Mouse (Mus musculus): ENCODE measurements around the gene Olfr552. TPM values are rescaled to one million over a fixed set of nuclear protein-coding genes. Genes with fewer than 3 reads are reported as not detected.

Gene Olfr552
- total RNA-seq (2014; rRNA removed) = not detected in 2 replicates
- polyA plus RNA-seq (2015; fragmentation: Nextera tagmentation; extraction: Ambion mirVana) = not detected in 2 replicates

GRCm38 (mm10) chr7:102597378-102598031 lies at the start of gene Olfr552:
TSS of gene Olfr552 (plus strand) at chr7:102597770.
- Histone ChIP-seq H3K27ac (ENCODE audit: low read depth, low read length) (no peak within 1 kb of the TSS), H3K9ac (replicated peaks; ENCODE audit: low read length, poor library complexity, severe bottlenecking) (no peak within 1 kb of the TSS), H3K9me3 (ENCODE audit: low read length) (no peaks in the 10 kb centered on the region), H3K27me3 (ENCODE audit: insufficient read depth, low read length) (no peaks in the 10 kb centered on the region), H3K4me2 (ENCODE audit: low read depth, low read length, poor library complexity, severe bottlenecking) (no peak within 1 kb of the TSS), H3K4me3 (ENCODE audit: low read depth, low read length) (no peak within 1 kb of the TSS), H3K36me3 (ENCODE audit: insufficient read depth, low read length) (no peaks in the 10 kb centered on the region), H3K4me1 (ENCODE audit: insufficient read depth, low read length) (no peaks in the 10 kb centered on the region)
- TF ChIP-seq CTCF (IDR thresholded peaks at IDR 0.05) = no peak
- no peak for DNase-seq (ENCODE audit: low spot score)
- no peak for ATAC-seq (ENCODE audit: low FRiP score)
- WGBS = 71% methylated on average over 1 of the region's 1 CpGs

GRCm38 (mm10) chr7:102549570-102549969 lies 48.0 kb upstream of the Olfr552 start, which contains the start of gene Olfr549:
TSS of gene Olfr549 (plus strand) at chr7:102549870.
- TF ChIP-seq CTCF (IDR thresholded peaks at IDR 0.05) = no peak
- ATAC-seq (ENCODE audit: low FRiP score) = no peak
- H3K27me3 ChIP-seq (ENCODE audit: insufficient read depth, low read length) = no peaks in the 10 kb centered on the region
- no peak within 1 kb of the TSS for H3K4me2 ChIP-seq (ENCODE audit: low read depth, low read length, poor library complexity, severe bottlenecking)
- H3K27ac ChIP-seq (ENCODE audit: low read depth, low read length) = no peak within 1 kb of the TSS
- no peak for DNase-seq (ENCODE audit: low spot score)
- H3K9me3 ChIP-seq (ENCODE audit: low read length) = no peaks in the 10 kb centered on the region
- no peak within 1 kb of the TSS for H3K9ac ChIP-seq (replicated peaks; ENCODE audit: low read length, poor library complexity, severe bottlenecking)
- H3K4me3 ChIP-seq (ENCODE audit: low read depth, low read length) = no peak within 1 kb of the TSS
- no peaks in the 10 kb centered on the region for H3K4me1 ChIP-seq (ENCODE audit: insufficient read depth, low read length)
- WGBS = 93% methylated on average over 3 of the region's 3 CpGs
- no peaks in the 10 kb centered on the region for H3K36me3 ChIP-seq (ENCODE audit: insufficient read depth, low read length)

- Histone ChIP-seq H3K9me3 (ENCODE audit: low read length) (no peaks in the 10 kb centered on the region), H3K27ac (ENCODE audit: low read depth, low read length) (no peak overlapping the region), H3K9ac (replicated peaks; ENCODE audit: low read length, poor library complexity, severe bottlenecking) (no peak overlapping the region), H3K4me1 (ENCODE audit: insufficient read depth, low read length) (no peaks in the 10 kb centered on the region), H3K36me3 (ENCODE audit: insufficient read depth, low read length) (no peaks in the 10 kb centered on the region), H3K4me3 (ENCODE audit: low read depth, low read length) (no peak overlapping the region), H3K4me2 (ENCODE audit: low read depth, low read length, poor library complexity, severe bottlenecking) (no peak overlapping the region), H3K27me3 (ENCODE audit: insufficient read depth, low read length) (no peaks in the 10 kb centered on the region)
- no peak for DNase-seq (ENCODE audit: low spot score)
- TF ChIP-seq CTCF (IDR thresholded peaks at IDR 0.05) = no peak
- no peak for ATAC-seq (ENCODE audit: low FRiP score)
- 82% methylated on average over 3 of the region's 3 CpGs for WGBS
Measured at GRCm38 (mm10) chr7:102553279-102553678, 44.3 kb upstream of the Olfr552 start.

- peak; percentile 66; the same call in 1 of the 2 replicates for ATAC-seq (ENCODE audit: low FRiP score)
- TF ChIP-seq CTCF (IDR thresholded peaks at IDR 0.05) = no peak
Measured at GRCm38 (mm10) chr7:102564999-102565997, 32.3 kb upstream of the Olfr552 start, which contains the start of gene Trim21. TSS of gene Trim21 (minus strand) at chr7:102565486.

GRCm38 (mm10) chr7:102566219-102566618 lies 31.4 kb upstream of the Olfr552 start:
- Histone ChIP-seq H3K4me3 (ENCODE audit: low read depth, low read length) (no peak overlapping the region), H3K4me2 (ENCODE audit: low read depth, low read length, poor library complexity, severe bottlenecking) (no peak overlapping the region)
- ATAC-seq (ENCODE audit: low FRiP score) = no peak

More at GRCm38 (mm10) chr7:102564999-102565997, 32.3 kb upstream of the Olfr552 start, which contains the start of gene Trim21:
- WGBS = 21% methylated on average over 10 of the region's 10 CpGs
- no peaks in the 10 kb centered on the region for H3K27me3 ChIP-seq (ENCODE audit: insufficient read depth, low read length)
- H3K4me3 ChIP-seq (ENCODE audit: low read depth, low read length) = peak within 1 kb of the TSS; percentile 29
- peak within 1 kb of the TSS; percentile 38 for H3K4me2 ChIP-seq (ENCODE audit: low read depth, low read length, poor library complexity, severe bottlenecking)
- DNase-seq (ENCODE audit: low spot score) = peak; percentile 30
- no peak within 1 kb of the TSS for H3K27ac ChIP-seq (ENCODE audit: low read depth, low read length)
- no peaks in the 10 kb centered on the region for H3K36me3 ChIP-seq (ENCODE audit: insufficient read depth, low read length)
- no peaks in the 10 kb centered on the region for H3K4me1 ChIP-seq (ENCODE audit: insufficient read depth, low read length)
- no peaks in the 10 kb centered on the region for H3K9me3 ChIP-seq (ENCODE audit: low read length)
- H3K9ac ChIP-seq (replicated peaks; ENCODE audit: low read length, poor library complexity, severe bottlenecking) = no peak within 1 kb of the TSS

More at GRCm38 (mm10) chr7:102566219-102566618, 31.4 kb upstream of the Olfr552 start:
- Histone ChIP-seq H3K9me3 (ENCODE audit: low read length) (no peaks in the 10 kb centered on the region), H3K27ac (ENCODE audit: low read depth, low read length) (no peak overlapping the region), H3K27me3 (ENCODE audit: insufficient read depth, low read length) (no peaks in the 10 kb centered on the region), H3K36me3 (ENCODE audit: insufficient read depth, low read length) (no peaks in the 10 kb centered on the region), H3K9ac (replicated peaks; ENCODE audit: low read length, poor library complexity, severe bottlenecking) (no peak overlapping the region), H3K4me1 (ENCODE audit: insufficient read depth, low read length) (no peaks in the 10 kb centered on the region)
- 93% methylated on average over 4 of the region's 4 CpGs for WGBS
- DNase-seq (ENCODE audit: low spot score) = no peak
- peak; percentile 28; the same call in 1 of the 2 replicates for TF ChIP-seq CTCF (IDR thresholded peaks at IDR 0.05)
